Mouse (Mus musculus): ENCODE data around the gene Olfr548-ps1.

DNA sequence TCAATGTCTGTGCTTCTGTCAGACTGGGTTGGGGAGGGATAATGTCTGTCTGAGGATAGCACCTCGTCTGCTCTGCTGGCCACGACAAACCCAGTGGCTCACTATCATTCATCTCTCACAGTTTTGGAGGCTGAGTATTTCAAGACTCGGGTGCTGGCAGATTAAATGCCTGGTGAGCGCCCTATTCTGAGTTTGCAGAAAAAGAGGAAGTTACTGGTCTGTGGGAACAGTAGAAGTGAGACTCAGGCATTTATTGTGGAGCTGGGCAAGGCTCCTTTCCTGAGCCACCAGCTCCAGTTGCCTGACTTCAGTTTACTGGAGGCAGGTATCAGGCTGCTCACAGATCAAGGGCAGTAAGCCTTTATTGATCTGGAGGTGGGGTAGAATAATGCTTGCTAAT, 26.6 kb upstream of the Olfr548-ps1 start:
- TF ChIP-seq POLR2A (IDR thresholded peaks at IDR 0.05; ENCODE audit: insufficient read depth, low read depth, low read length) = no peak
- no peak for TF ChIP-seq CTCF (IDR thresholded peaks at IDR 0.05; ENCODE audit: insufficient read depth, low read depth, low read length)
